Mouse (Mus musculus) MEL (cell line): ENCODE measurements at regions not wholly inside any gene's neighbourhood (a gene's known extent, or its start where the extent isn't known, plus 50 kb on each side); places are given as distances from the start of the nearest gene placed in this dataset.

Source experiments
- DNase-seq: peaks from one replicate; pipeline ENCODE4 v3.0.0; 2011; ENCODE audit warnings: low read depth, low spot score
- H3K27ac ChIP-seq: 2 replicates; pipeline ENCODE4 v1.5.1; 2012; ENCODE audit warnings: low read depth, mild to moderate bottlenecking, control low read depth, low read length, moderate library complexity; ENCODE audit not compliant: control insufficient read depth
- H3K27me3 ChIP-seq, 2 experiments: fragments of 150-350 bp in 1 of 2; sonication (generic) in 1 of 2; 2 replicates each; pipeline ENCODE4 v1.6.1; 2012; ENCODE audit warnings: low read length in 2 of 2, mild to moderate bottlenecking in 2 of 2, improper control_type of control experiment in 1 of 2, moderate library complexity in 1 of 2; ENCODE audit not compliant: insufficient read depth in 2 of 2, control insufficient read depth in 1 of 2
- H3K36me3 ChIP-seq, 2 experiments: 2 replicates each; pipeline ENCODE4 v1.6.1; 2012 to 2014; ENCODE audit warnings: low read length in 2 of 2, improper control_type of control experiment in 1 of 2, inconsistent platforms in 1 of 2, mild to moderate bottlenecking in 1 of 2; ENCODE audit not compliant: insufficient read depth in 2 of 2, control insufficient read depth in 1 of 2
- H3K4me1 ChIP-seq, 2 experiments: fragments of 150-350 bp in 1 of 2; sonication (generic) in 1 of 2; 2 replicates each; pipeline ENCODE4 v1.6.1; 2012; ENCODE audit warnings: low read length in 2 of 2, improper control_type of control experiment in 1 of 2, mild to moderate bottlenecking in 1 of 2; ENCODE audit not compliant: insufficient read depth in 2 of 2, control insufficient read depth in 1 of 2
- H3K4me3 ChIP-seq, 2 experiments: fragments of 150-350 bp in 1 of 2; sonication (generic) in 1 of 2; 2 replicates each; pipeline ENCODE4 v1.5.1; 2012; ENCODE audit warnings: low read depth in 2 of 2, low read length in 2 of 2, mild to moderate bottlenecking in 2 of 2, moderate library complexity in 2 of 2, control low read depth in 1 of 2, improper control_type of control experiment in 1 of 2; ENCODE audit not compliant: control insufficient read depth in 1 of 2, insufficient read depth in 1 of 2
- H3K79me2 ChIP-seq: 2 replicates; pipeline ENCODE4 v1.6.1; 2012; ENCODE audit warnings: mild to moderate bottlenecking, low read length, moderate library complexity; ENCODE audit not compliant: control insufficient read depth, poor library complexity, insufficient read depth
- H3K9ac ChIP-seq: 2 replicates; pipeline ENCODE4 v1.6.1; 2012; ENCODE audit warnings: low read depth, mild to moderate bottlenecking, control low read depth, low read length, moderate library complexity; ENCODE audit not compliant: control insufficient read depth, poor library complexity, severe bottlenecking
- H3K9me3 ChIP-seq: fragments of 150-350 bp; sonication (generic); replicated peaks from 2 replicates; pipeline ENCODE4 v1.6.1; 2012; ENCODE audit warnings: mild to moderate bottlenecking, low read length, improper control_type of control experiment, moderate library complexity; ENCODE audit not compliant: insufficient read depth
- CHD1 ChIP-seq: IDR thresholded peaks from 2 replicates; pipeline ENCODE4 v1.6.1; 2012; ENCODE audit warnings: low read depth, mild to moderate bottlenecking, inconsistent platforms, low read length, improper control_type of control experiment
- CTCF ChIP-seq, 3 experiments: IDR thresholded peaks in 2 of 3; conservative IDR thresholded peaks in 1 of 3; 2 replicates each; pipeline ENCODE4 v1.5.1; 2011 to 2012; ENCODE audit warnings: low read length in 3 of 3, low read depth in 2 of 3, mild to moderate bottlenecking in 2 of 3, improper control_type of control experiment in 1 of 3, inconsistent platforms in 1 of 3, mixed read lengths in 1 of 3, moderate library complexity in 1 of 3; ENCODE audit not compliant: control insufficient read depth in 1 of 3, insufficient read depth in 1 of 3, poor library complexity in 1 of 3, severe bottlenecking in 1 of 3
- E2F4 ChIP-seq: IDR thresholded peaks from 2 replicates; pipeline ENCODE4 v1.6.1; 2011; ENCODE audit warnings: low read depth, low read length, improper control_type of control experiment, borderline replicate concordance
- ETS1 ChIP-seq: IDR thresholded peaks from 2 replicates; pipeline ENCODE4 v1.6.1; 2012; ENCODE audit warnings: low read depth, mild to moderate bottlenecking, inconsistent platforms, low read length, improper control_type of control experiment, moderate library complexity
- GABPA ChIP-seq: IDR thresholded peaks from 2 replicates; pipeline ENCODE4 v1.6.1; 2012; ENCODE audit warnings: low read depth, mild to moderate bottlenecking, inconsistent platforms, low read length, improper control_type of control experiment, moderate library complexity
- HCFC1 ChIP-seq: IDR thresholded peaks from 2 replicates; pipeline ENCODE4 v1.6.1; 2012; ENCODE audit warnings: low read depth, mild to moderate bottlenecking, inconsistent platforms, low read length, improper control_type of control experiment, moderate library complexity
- KAT2A ChIP-seq: conservative IDR thresholded peaks from 2 replicates; pipeline ENCODE4 v1.6.1; 2012; ENCODE audit warnings: low read depth, low read length, improper control_type of control experiment, inconsistent platforms
- MXI1 ChIP-seq: IDR thresholded peaks from 2 replicates; pipeline ENCODE4 v1.6.1; 2011; ENCODE audit warnings: mild to moderate bottlenecking, low read depth, low read length, improper control_type of control experiment
- MYB ChIP-seq: IDR thresholded peaks from 2 replicates; pipeline ENCODE4 v1.6.1; 2011; ENCODE audit warnings: mild to moderate bottlenecking, low read depth, low read length, improper control_type of control experiment
- NELFE ChIP-seq: IDR thresholded peaks from 2 replicates; pipeline ENCODE4 v1.6.1; 2011; ENCODE audit warnings: low read depth, low read length, improper control_type of control experiment
- NRF1 ChIP-seq: IDR thresholded peaks from 2 replicates; pipeline ENCODE4 v1.6.1; 2014; ENCODE audit warnings: low read depth, mild to moderate bottlenecking, inconsistent platforms, low read length, improper control_type of control experiment, moderate library complexity; ENCODE audit not compliant: poor library complexity, insufficient read depth, severe bottlenecking
- POLR2A ChIP-seq, 2 experiments: IDR thresholded peaks; 2 replicates each; pipeline ENCODE4 v1.6.1; 2011 to 2012; ENCODE audit warnings: low read length in 2 of 2, mild to moderate bottlenecking in 2 of 2, control low read depth in 1 of 2, improper control_type of control experiment in 1 of 2, low read depth in 1 of 2, moderate library complexity in 1 of 2; ENCODE audit not compliant: control insufficient read depth in 1 of 2, insufficient read depth in 1 of 2, poor library complexity in 1 of 2
- POLR2AphosphoS2 ChIP-seq: IDR thresholded peaks from 2 replicates; pipeline ENCODE4 v1.6.1; 2011; ENCODE audit warnings: low read length, improper control_type of control experiment
- RCOR1 ChIP-seq: IDR thresholded peaks from 2 replicates; pipeline ENCODE4 v1.6.1; 2012; ENCODE audit warnings: low read depth, mild to moderate bottlenecking, inconsistent platforms, low read length, improper control_type of control experiment
- SIN3A ChIP-seq: IDR thresholded peaks from 2 replicates; pipeline ENCODE4 v1.6.1; 2012; ENCODE audit warnings: low read length, improper control_type of control experiment, inconsistent platforms
- SMC3 ChIP-seq: IDR thresholded peaks from 2 replicates; pipeline ENCODE4 v1.6.1; 2011; ENCODE audit warnings: low read depth, low read length, improper control_type of control experiment
- UBTF ChIP-seq: IDR thresholded peaks from 2 replicates; pipeline ENCODE4 v1.6.1; 2012; ENCODE audit warnings: low read depth, mild to moderate bottlenecking, inconsistent platforms, low read length, improper control_type of control experiment, moderate library complexity, borderline replicate concordance; ENCODE audit not compliant: insufficient read depth
- USF1 ChIP-seq: IDR thresholded peaks from 2 replicates; pipeline ENCODE4 v1.6.1; 2014; ENCODE audit warnings: low read depth, mild to moderate bottlenecking, inconsistent platforms, low read length, improper control_type of control experiment, moderate library complexity
- USF2 ChIP-seq, 2 experiments: IDR thresholded peaks; 2 replicates each; pipeline ENCODE4 v1.6.1; 2011 to 2012; ENCODE audit warnings: improper control_type of control experiment in 2 of 2, low read length in 2 of 2, borderline replicate concordance in 1 of 2, inconsistent platforms in 1 of 2, low read depth in 1 of 2, mild to moderate bottlenecking in 1 of 2; ENCODE audit not compliant: insufficient read depth in 1 of 2
- ZC3H11A ChIP-seq: IDR thresholded peaks from 2 replicates; pipeline ENCODE4 v1.6.1; 2012; ENCODE audit warnings: low read depth, mild to moderate bottlenecking, inconsistent platforms, low read length, improper control_type of control experiment
- ZKSCAN1 ChIP-seq: IDR thresholded peaks from 2 replicates; pipeline ENCODE4 v1.6.1; 2012; ENCODE audit warnings: low read depth, mild to moderate bottlenecking, inconsistent platforms, low read length, improper control_type of control experiment, moderate library complexity
- ZNF384 ChIP-seq: IDR thresholded peaks from 2 replicates; pipeline ENCODE4 v1.6.1; 2012; ENCODE audit warnings: low read depth, mild to moderate bottlenecking, inconsistent platforms, low read length, improper control_type of control experiment

DNA sequence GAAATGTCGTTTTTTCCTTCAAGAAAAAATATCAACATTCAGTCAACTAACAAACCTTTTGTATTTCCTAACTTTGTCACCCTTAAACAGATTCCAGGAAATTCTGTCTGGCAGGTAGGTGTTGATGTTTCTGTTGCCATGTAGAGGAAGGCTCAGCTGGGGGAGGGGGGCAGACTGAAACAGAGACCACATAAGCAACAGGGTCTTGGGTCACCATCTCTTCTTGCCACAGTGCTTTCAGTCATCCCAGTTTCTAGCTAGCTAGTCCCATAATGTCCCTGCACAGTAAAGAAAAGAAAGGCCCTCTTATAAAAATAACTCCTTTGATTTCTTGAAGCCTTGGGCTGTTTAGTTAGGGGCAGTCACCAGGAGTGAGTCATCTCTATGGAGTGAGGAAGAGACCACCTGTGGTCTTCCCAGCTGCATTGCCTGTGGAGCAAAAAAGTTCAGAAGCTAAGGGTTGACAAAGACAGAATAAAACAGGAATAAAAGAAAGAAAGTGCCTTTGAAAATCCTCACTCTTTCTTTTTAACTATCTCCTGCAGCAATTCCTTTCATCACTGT is 84.5 kb upstream of the Tle1 start:
- no peak for DNase-seq
- H3K79me2 ChIP-seq: no peaks in the 10 kb centered on the region
- no peaks in the 10 kb centered on the region for H3K9me3 ChIP-seq
- no peaks in the 10 kb centered on the region for H3K4me1 ChIP-seq
- H3K9ac ChIP-seq: no peak overlapping the region
- no peak overlapping the region for H3K27ac ChIP-seq
- H3K4me3 ChIP-seq: no peak overlapping the region
- no peaks in the 10 kb centered on the region for H3K27me3 ChIP-seq
- no peak for TF ChIP-seq SIN3A
- TF ChIP-seq NELFE: no peak
- TF ChIP-seq MXI1: no peak
- no peak for TF ChIP-seq UBTF
- TF ChIP-seq NRF1: no peak
- no peak for TF ChIP-seq USF1
- no peak for TF ChIP-seq ZNF384
- TF ChIP-seq POLR2A (IDR thresholded peaks at IDR 0.05; ENCODE audit: control insufficient read depth in 1 of 2, insufficient read depth in 1 of 2, low read depth in 1 of 2, low read length in 2 of 2, poor library complexity in 1 of 2): no peak
- TF ChIP-seq GABPA: no peak
- no peak for TF ChIP-seq POLR2AphosphoS2
- TF ChIP-seq RCOR1: no peak
- TF ChIP-seq ETS1: no peak
- no peak for TF ChIP-seq ZC3H11A
- no peaks in the 10 kb centered on the region for H3K36me3 ChIP-seq

GRCm38 (mm10) chr4:72250531-72250930 is 49.8 kb upstream of the Tle1 start:
- Histone ChIP-seq H3K9ac (no peak overlapping the region), H3K4me1 (no peaks in the 10 kb centered on the region), H3K9me3 (no peaks in the 10 kb centered on the region), H3K27me3 (no peaks in the 10 kb centered on the region), H3K79me2 (no peaks in the 10 kb centered on the region), H3K36me3 (no peaks in the 10 kb centered on the region), H3K27ac (no peak overlapping the region), H3K4me3 (no peak overlapping the region)
- no peak for DNase-seq
- TF ChIP-seq CHD1 (no peak), POLR2A (IDR thresholded peaks at IDR 0.05; ENCODE audit: control insufficient read depth in 1 of 2, insufficient read depth in 1 of 2, low read depth in 1 of 2, low read length in 2 of 2, poor library complexity in 1 of 2) (no peak), MYB (no peak), ZNF384 (no peak), CTCF (IDR thresholded peaks at IDR 0.05 in 2 of 3, conservative IDR thresholded peaks at IDR 0.05 in 1 of 3; ENCODE audit: control insufficient read depth in 1 of 3, insufficient read depth in 1 of 3, low read depth in 2 of 3, low read length in 3 of 3, poor library complexity in 1 of 3, severe bottlenecking in 1 of 3) (no peak), SMC3 (no peak), USF2 (IDR thresholded peaks at IDR 0.05; ENCODE audit: borderline replicate concordance in 1 of 2, insufficient read depth in 1 of 2, low read depth in 1 of 2, low read length in 2 of 2) (no peak), KAT2A (no peak), E2F4 (no peak), ZKSCAN1 (no peak), HCFC1 (no peak), SIN3A (no peak)
